Mouse (Mus musculus) brown adipose tissue, adult 24 weeks (tissue): ENCODE data around the gene Kcna7. TPM values are rescaled to one million over a fixed set of nuclear protein-coding genes. Genes with fewer than 3 reads are reported as not detected.
"Not testable (repeated sequence)": the region's sequence is repeated elsewhere in the genome, so short reads cannot be mapped to it uniquely, and the experiment has no call there.

ENCODE experiments used
- H3K27ac ChIP-seq: fragments of 200-500 bp; replicated peaks from 2 replicates; pipeline ENCODE4 v1.5.1; 2012; ENCODE audit warnings: low read depth, mild to moderate bottlenecking, low read length
- H3K4me1 ChIP-seq: fragments of 200-500 bp; 2 replicates; pipeline ENCODE4 v1.6.1; 2012; ENCODE audit warnings: low read length, mixed read lengths; ENCODE audit not compliant: control insufficient read depth, insufficient read depth, insufficient read length
- H3K4me3 ChIP-seq: fragments of 200-500 bp; 2 replicates; pipeline ENCODE4 v1.5.1; 2012; ENCODE audit warnings: low read depth, mild to moderate bottlenecking, low read length, moderate library complexity; ENCODE audit not compliant: insufficient read depth
- polyA plus RNA-seq: library from polyadenylated mRNA; stranded (reverse); fragments of >200 nt; gene quantifications from 2 replicates; pipeline ENCODE4 v1.2.4, GENCODE M21; 2012; ENCODE audit not compliant: missing spikeins, insufficient read depth, insufficient read length

The Kcna7 gene
- polyA plus RNA-seq, 1 experiment = not detected

GRCm38 (mm10) chr7:45369836-45370474, 35.5 kb upstream of the Kcna7 start:
- Histone ChIP-seq H3K4me1 (peaks cover 4% of the 10 kb centered on the region; the same call in 1 of the 2 replicates), H3K4me3 (peak overlapping the region; percentile 56), H3K27ac (no peak overlapping the region)

DNA sequence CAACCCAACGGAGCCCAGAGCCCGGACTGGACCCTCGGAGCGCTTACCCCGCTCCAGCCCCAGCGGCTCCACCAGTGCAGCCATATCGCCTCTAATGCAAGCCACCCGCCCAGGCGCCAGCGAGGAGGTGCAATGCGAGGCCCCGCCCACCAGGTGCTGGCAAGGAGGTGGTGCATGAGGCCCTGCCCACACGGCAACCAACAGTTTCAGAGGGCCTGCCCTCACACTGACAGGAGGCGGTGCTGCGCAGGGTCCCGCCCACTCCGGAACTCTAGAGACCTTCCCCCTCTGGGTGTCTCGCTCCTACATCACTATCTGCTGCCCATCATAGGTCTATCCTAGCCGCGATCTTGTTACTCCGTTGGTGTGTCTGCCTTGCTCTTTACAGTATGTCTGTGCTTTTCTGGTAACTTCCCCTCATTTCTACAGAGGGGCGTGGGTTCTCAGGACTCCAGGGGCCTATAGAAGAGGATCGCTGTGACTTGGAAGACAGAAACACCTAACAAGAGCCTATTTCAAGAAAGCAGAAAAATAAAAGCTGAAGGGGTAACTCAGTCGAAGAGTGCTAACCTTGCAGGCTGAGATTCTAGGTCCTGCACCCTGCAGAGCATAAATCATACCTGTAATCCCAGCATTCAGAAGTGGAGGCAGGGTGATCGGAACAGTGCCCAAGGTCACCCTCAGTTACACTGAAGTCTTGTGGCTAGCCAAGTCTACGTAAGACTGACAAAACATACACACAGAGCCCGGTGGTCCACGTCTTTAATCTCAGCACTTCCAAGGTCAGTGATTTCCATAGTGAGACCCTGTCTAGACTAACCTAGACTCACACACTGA, 34.8 kb upstream of the Kcna7 start, which contains the start of gene Lin7b:
TSS of gene Lin7b (minus strand) at position 109 of the 837 bp plus-strand sequence.
- H3K4me3 ChIP-seq = peak within 1 kb of the TSS; percentile 56
- H3K27ac ChIP-seq = no peak within 1 kb of the TSS
- H3K4me1 ChIP-seq = peaks cover 4% of the 10 kb centered on the region; the same call in 1 of the 2 replicates

DNA sequence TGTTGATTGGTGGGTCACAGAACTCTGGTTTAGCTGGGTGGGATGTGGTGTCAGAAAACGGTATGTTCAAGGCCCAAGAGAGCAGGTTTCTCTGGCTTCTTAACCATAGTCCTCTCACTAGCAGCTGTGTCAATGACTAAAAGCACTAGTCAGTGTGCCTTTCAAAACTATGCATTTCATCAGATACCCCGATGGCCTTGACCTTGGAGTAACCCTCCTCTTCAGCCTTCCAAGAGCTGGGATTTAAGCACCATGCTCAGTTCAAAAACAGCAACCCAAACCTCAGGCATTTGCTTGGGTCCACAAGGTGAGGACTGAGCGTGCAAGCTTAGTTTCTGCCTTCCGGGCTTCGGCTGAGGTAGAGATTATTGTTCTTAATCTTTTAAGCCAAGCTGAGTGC, 33.1 kb upstream of the Kcna7 start:
- no peak overlapping the region for H3K27ac ChIP-seq
- H3K4me1 ChIP-seq = no peaks in the 10 kb centered on the region
- H3K4me3 ChIP-seq = no peak overlapping the region

GRCm38 (mm10) chr7:45374620-45375019, 30.8 kb upstream of the Kcna7 start:
- H3K4me3 ChIP-seq = no peak overlapping the region
- no peaks in the 10 kb centered on the region for H3K4me1 ChIP-seq
- H3K27ac ChIP-seq = no peak overlapping the region

DNA sequence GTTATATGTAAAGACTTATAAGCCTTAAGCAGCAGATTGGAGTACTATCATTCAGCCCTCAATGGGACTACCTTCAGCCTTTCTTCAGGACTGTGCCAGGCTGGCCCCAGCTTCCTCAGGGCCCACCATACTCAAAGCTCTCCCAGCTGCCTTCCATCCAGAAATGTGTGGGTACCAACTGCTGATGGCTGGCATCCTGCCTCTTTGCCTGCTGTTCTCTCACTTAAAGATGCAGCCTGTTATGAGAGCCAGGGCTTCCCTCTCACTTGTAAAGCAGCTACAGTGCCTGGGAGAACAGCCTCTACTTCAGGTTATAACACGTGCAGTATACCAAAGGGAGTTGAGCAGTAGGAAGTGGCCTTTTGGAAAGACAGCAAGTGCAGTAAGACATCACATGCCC, 29.4 kb upstream of the Kcna7 start:
- Histone ChIP-seq H3K27ac (no peak overlapping the region), H3K4me3 (no peak overlapping the region), H3K4me1 (no peaks in the 10 kb centered on the region)

- H3K27ac ChIP-seq = no peak overlapping the region
- H3K4me3 ChIP-seq = no peak overlapping the region
- no peaks in the 10 kb centered on the region for H3K4me1 ChIP-seq
These were observed 19.4 kb upstream of the Kcna7 start for GRCm38 (mm10) chr7:45386077-45386476.

DNA sequence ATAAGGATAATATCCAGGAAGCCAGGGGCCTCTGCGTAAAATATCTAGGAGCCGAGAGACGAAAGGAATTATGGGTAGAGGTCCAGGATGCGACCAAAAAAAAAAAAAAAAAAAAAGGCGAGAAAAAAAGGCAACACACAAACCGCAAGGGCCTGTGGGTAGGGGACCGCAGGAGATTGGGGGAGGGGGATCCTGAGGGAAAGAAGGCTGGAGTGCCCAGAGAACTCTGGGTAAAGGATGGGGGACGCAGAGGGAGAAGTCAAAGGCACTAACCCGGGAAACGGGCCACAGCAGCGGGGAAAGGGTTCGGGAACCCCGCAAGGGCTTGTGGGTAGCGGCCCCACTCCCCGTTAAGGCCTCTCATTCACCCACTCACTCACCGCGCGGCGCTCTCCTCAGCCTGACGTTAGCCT, 10.3 kb upstream of the Kcna7 start:
- H3K4me3 ChIP-seq = peak overlapping the region; percentile 72
- peaks cover 8% of the 10 kb centered on the region; the same call in 1 of the 2 replicates for H3K4me1 ChIP-seq
- peak overlapping the region; percentile 48 for H3K27ac ChIP-seq

DNA sequence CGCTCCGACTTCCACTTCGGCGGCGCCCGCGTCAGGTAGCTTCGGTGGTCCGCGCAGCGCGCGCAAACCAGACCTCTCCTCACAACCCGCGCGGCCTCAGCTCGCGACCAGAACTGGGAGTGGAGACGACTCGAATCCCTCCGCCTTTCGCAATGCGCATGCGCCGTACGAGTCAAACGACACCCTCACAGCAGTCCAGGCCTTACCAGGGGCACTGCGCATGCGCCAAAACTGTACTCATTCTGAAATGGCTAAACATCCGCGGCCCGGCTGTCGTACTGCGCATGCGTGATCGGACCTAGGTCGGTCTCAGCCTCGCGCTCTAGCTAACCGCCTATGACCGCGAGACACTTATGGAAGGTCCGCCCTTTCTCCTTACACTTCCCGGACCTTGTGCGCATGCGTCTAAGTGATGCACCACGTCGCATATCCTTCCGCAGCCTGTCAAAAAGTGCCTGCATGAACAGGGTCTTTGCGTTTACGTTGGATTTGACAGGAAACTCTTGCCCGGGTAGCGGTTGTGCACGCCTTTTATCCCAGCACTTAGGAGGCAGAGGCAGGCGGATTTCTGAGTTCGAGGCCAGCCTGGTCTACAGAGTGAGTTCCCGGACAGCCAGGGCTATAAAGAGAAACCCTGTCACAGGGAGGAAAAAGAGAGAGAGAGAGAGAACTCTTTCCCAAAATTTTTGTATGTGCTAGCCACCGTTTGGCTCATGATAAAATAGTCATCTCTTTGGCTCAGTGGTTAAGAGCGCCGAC, 9.7 kb upstream of the Kcna7 start, which contains the start of gene Snrnp70:
TSS of gene Snrnp70 (minus strand) at position 165 of the 759 bp plus-strand sequence.
- Histone ChIP-seq H3K4me1 (peaks cover 8% of the 10 kb centered on the region; the same call in 1 of the 2 replicates), H3K27ac (peak within 1 kb of the TSS; percentile 48), H3K4me3 (peak within 1 kb of the TSS; percentile 72)

DNA sequence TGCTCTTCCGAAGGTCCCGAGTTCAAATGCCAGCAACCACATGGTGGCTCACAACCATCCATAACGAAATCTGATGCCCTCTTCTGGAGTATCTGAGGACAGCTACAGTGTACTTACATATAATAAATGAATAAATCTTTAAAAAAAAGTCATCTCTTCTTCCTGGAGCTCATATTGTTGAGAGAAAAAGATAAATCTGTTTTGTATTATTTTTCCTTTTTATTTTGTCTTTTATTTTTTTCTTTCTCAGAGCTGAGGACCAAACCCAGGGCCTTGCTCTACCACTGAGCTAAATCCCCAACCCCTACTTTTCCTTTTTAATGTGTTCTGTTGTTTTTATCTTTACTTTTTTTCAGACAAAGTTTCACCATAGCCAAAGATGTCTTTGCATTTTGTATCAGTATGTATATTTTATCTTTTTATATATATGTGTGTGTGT, 9.1 kb upstream of the Kcna7 start:
- peak overlapping the region; percentile 61 for H3K4me3 ChIP-seq
- not testable (repeated sequence) for H3K4me1 ChIP-seq

GRCm38 (mm10) chr7:45396787-45397186, 8.7 kb upstream of the Kcna7 start:
- Histone ChIP-seq H3K27ac (no peak overlapping the region), H3K4me1 (peaks cover 8% of the 10 kb centered on the region; the same call in 1 of the 2 replicates)

More for the DNA sequence above, 9.1 kb upstream of the Kcna7 start:
- peak overlapping the region; percentile 48; the same call in 1 of the 2 replicates for H3K27ac ChIP-seq

GRCm38 (mm10) chr7:45401521-45402085, 3.9 kb upstream of the Kcna7 start:
- Histone ChIP-seq H3K27ac (no peak overlapping the region), H3K4me1 (no peaks in the 10 kb centered on the region), H3K4me3 (no peak overlapping the region)

More at GRCm38 (mm10) chr7:45396787-45397186, 8.7 kb upstream of the Kcna7 start:
- no peak overlapping the region for H3K4me3 ChIP-seq

DNA sequence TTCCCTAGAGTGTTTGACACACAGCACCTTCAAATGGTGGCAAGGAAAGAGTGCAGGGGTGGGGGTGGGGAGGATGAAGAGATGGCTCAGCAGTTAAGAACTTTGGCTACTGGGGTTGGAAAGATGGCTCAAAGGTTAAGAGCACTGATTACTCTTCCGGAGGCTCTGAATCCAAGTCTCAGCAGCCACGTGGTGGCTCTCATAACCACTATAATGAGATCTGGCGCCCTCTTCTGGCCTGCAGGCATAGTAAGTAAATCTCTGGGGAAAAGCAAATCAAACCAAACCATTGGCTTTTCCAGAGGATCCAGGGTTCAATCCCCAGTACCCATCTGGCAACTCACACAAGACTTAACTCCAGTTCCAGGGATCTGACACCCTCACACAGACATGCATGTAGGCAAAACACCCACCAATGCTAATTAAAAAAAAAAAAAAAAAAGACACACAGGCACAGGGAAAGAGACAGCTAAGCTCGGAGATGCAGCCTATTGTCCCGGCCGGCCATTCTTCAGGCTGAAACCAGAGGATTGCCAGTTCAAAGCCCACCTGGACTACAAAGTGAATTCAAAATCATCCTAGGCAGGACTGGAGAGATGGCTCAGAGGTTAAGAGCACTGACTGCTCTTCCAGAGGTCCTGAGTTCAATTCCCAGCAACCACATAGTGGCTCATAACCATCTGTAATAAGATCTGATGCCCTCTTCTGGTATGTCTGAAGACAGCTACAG, 1.8 kb upstream of the Kcna7 start:
- no peaks in the 10 kb centered on the region; the same call in 1 of the 2 replicates for H3K4me1 ChIP-seq
- H3K27ac ChIP-seq = no peak overlapping the region
- H3K4me3 ChIP-seq = no peak overlapping the region

GRCm38 (mm10) chr7:45406157-45407156, 1.0 kb downstream of the Kcna7 start:
- Histone ChIP-seq H3K27ac (no peak overlapping the region), H3K4me1 (no peaks in the 10 kb centered on the region; the same call in 1 of the 2 replicates), H3K4me3 (peak overlapping the region; percentile 68)
